Mouse (Mus musculus): ENCODE measurements around the gene Ccl2. TPM values are rescaled to one million over a fixed set of nuclear protein-coding genes. Genes with fewer than 3 reads are reported as not detected.

Gene Ccl2
- total and polyA plus RNA-seq, 3 experiments: 0.15 TPM; not detected in 2

DNA sequence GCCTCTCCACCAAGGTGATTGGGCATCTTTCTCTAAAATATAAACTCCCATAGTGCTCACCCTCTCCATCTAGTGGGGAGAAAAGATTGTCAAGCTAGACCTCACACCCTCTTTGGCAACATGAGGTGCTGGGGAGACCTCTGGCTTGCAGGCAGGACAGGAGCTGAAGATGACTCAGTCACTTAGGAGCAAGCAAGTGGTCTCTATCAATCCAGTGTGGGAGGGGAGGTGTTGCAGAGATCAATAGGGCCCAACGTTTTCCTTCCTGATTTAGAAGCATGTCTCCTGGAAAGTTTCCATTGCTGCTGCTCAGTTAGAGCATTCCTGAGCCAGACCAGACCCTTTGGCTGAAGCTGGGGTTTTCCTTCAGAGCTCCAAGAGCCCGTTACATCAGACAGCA, 3.2 kb downstream of the Ccl2 start, which contains the start of gene Gm17268:
Gm17268 (minus strand) TSS at position 28 of the 400 bp plus-strand sequence.
- Histone ChIP-seq H3K4me3 (ENCODE audit: control insufficient read depth in 1 of 2, insufficient read depth in 1 of 2, low read depth in 2 of 2, low read length in 2 of 2) (no peak within 1 kb of the TSS), H3K79me2 (ENCODE audit: control insufficient read depth, insufficient read depth, low read length, poor library complexity) (no peaks in the 10 kb centered on the region), H3K9ac (ENCODE audit: control insufficient read depth, low read depth, low read length, poor library complexity, severe bottlenecking) (no peak within 1 kb of the TSS), H3K9me3 (replicated peaks; ENCODE audit: insufficient read depth, low read length) (no peaks in the 10 kb centered on the region), H3K4me1 (ENCODE audit: control insufficient read depth in 1 of 2, insufficient read depth in 2 of 2, low read length in 2 of 2) (peaks cover 2 to 6% of the 10 kb centered on the region in 2 experiments; a peak in 3 of 4 replicates), H3K27ac (ENCODE audit: control insufficient read depth, low read depth, low read length) (no peak within 1 kb of the TSS), H3K36me3 (ENCODE audit: control insufficient read depth in 1 of 2, insufficient read depth in 2 of 2, low read length in 2 of 2) (peaks cover 0 to 8% of the 10 kb centered on the region in 2 experiments; a peak in 2 of 4 replicates), H3K27me3 (ENCODE audit: control insufficient read depth in 1 of 2, insufficient read depth in 2 of 2, low read length in 2 of 2) (no peaks in the 10 kb centered on the region)
- TF ChIP-seq GATA1 (IDR thresholded peaks at IDR 0.05; ENCODE audit: low read depth, low read length) (no peak), ZC3H11A (IDR thresholded peaks at IDR 0.05; ENCODE audit: low read depth, low read length) (no peak), NELFE (IDR thresholded peaks at IDR 0.05; ENCODE audit: low read depth, low read length) (no peak), MXI1 (IDR thresholded peaks at IDR 0.05; ENCODE audit: low read depth, low read length) (no peak), MYC (IDR thresholded peaks at IDR 0.05; ENCODE audit: low read depth, low read length) (no peak), JUND (IDR thresholded peaks at IDR 0.05; ENCODE audit: low read depth, low read length) (no peak)
- no peak for DNase-seq (ENCODE audit: low read depth, low spot score)

DNA sequence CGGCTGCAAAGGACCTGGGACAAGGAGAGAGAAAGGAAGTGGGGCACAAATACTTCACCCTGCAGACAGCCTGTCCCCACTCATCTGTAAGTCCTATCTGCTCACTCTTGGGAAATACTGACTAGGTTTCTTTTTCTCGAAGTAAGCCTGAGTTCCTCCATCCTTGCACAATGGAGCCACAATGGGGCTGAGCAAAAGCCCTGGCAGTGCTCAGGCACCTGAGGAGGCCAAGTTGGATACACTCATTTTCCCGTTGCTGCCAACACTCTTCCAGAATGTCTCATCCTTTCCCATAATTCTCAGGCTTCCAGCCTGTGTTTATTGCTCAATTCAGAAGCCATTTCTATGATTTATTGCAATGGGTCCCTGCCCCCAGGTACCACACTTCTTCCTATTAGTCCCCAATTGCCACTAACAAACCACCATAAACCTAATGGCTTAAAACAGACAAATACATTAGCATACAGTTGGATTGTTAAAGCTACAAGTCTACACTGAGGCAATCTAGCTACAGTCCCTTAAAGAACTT, 3.8 kb downstream of the Ccl2 start:
- Histone ChIP-seq H3K27ac (ENCODE audit: control insufficient read depth, low read depth, low read length) (no peak overlapping the region), H3K4me1 (ENCODE audit: control insufficient read depth in 1 of 2, insufficient read depth in 2 of 2, low read length in 2 of 2) (peaks cover 2 to 6% of the 10 kb centered on the region in 2 experiments; a peak in 3 of 4 replicates)
- TF ChIP-seq CHD2 (IDR thresholded peaks at IDR 0.05; ENCODE audit: low read length): no peak
- no peak for TF ChIP-seq EP300 (IDR thresholded peaks at IDR 0.05; ENCODE audit: low read depth in 1 of 2, low read length in 2 of 2)
- TF ChIP-seq MAX (IDR thresholded peaks at IDR 0.05; ENCODE audit: low read length): no peak
- no peak for TF ChIP-seq HCFC1 (IDR thresholded peaks at IDR 0.05; ENCODE audit: low read depth, low read length)
- no peak for TF ChIP-seq MYB (IDR thresholded peaks at IDR 0.05; ENCODE audit: low read depth, low read length)
- no peak for TF ChIP-seq MEF2A (IDR thresholded peaks at IDR 0.05; ENCODE audit: extremely low read depth, insufficient replicate concordance, low read depth, low read length, poor library complexity, severe bottlenecking)
- no peak for TF ChIP-seq KAT2A (conservative IDR thresholded peaks at IDR 0.05; ENCODE audit: low read depth, low read length)
- no peak for TF ChIP-seq POLR2AphosphoS5 (IDR thresholded peaks at IDR 0.05; ENCODE audit: borderline replicate concordance, low read depth, low read length)
- TF ChIP-seq RCOR1 (IDR thresholded peaks at IDR 0.05; ENCODE audit: low read depth, low read length): no peak
- no peak for TF ChIP-seq MAFK (IDR thresholded peaks at IDR 0.05; ENCODE audit: borderline replicate concordance, low read depth, low read length)
- no peak for TF ChIP-seq ZMIZ1 (IDR thresholded peaks at IDR 0.05; ENCODE audit: low read depth, low read length)

More for the DNA sequence above, 3.8 kb downstream of the Ccl2 start:
- no peaks in the 10 kb centered on the region for H3K27me3 ChIP-seq (ENCODE audit: control insufficient read depth in 1 of 2, insufficient read depth in 2 of 2, low read length in 2 of 2)
- H3K36me3 ChIP-seq (ENCODE audit: control insufficient read depth in 1 of 2, insufficient read depth in 2 of 2, low read length in 2 of 2): peaks cover 0 to 8% of the 10 kb centered on the region in 2 experiments; a peak in 2 of 4 replicates
- no peaks in the 10 kb centered on the region for H3K79me2 ChIP-seq (ENCODE audit: control insufficient read depth, insufficient read depth, low read length, poor library complexity)
- no peak overlapping the region for H3K4me3 ChIP-seq (ENCODE audit: control insufficient read depth in 1 of 2, insufficient read depth in 1 of 2, low read depth in 2 of 2, low read length in 2 of 2)
- no peak for DNase-seq (ENCODE audit: low read depth, low spot score)
- no peaks in the 10 kb centered on the region for H3K9me3 ChIP-seq (replicated peaks; ENCODE audit: insufficient read depth, low read length)
- H3K9ac ChIP-seq (ENCODE audit: control insufficient read depth, low read depth, low read length, poor library complexity, severe bottlenecking): no peak overlapping the region
